Mouse (Mus musculus) small intestine, adult 2 months (tissue): ENCODE results near the gene Zfp663. TPM values are rescaled to one million over a fixed set of nuclear protein-coding genes. Genes with fewer than 3 reads are reported as not detected.

Experiments
- H3K27ac ChIP-seq: fragments of 200-500 bp; 2 replicates; pipeline ENCODE4 v1.5.1; 2012; ENCODE audit warnings: low read depth, low read length, control low read depth, inconsistent platforms; ENCODE audit not compliant: insufficient read depth
- H3K27me3 ChIP-seq: fragments of 200-500 bp; 2 replicates; pipeline ENCODE4 v1.6.1; 2012; ENCODE audit warnings: mild to moderate bottlenecking, moderate library complexity, low read length, inconsistent platforms; ENCODE audit not compliant: control insufficient read depth, insufficient read depth
- H3K36me3 ChIP-seq: fragments of 200-500 bp; 2 replicates; pipeline ENCODE4 v1.6.1; 2012; ENCODE audit warnings: mild to moderate bottlenecking, low read length, control low read depth, inconsistent platforms; ENCODE audit not compliant: control insufficient read depth, insufficient read depth
- H3K4me1 ChIP-seq: fragments of 200-500 bp; 2 replicates; pipeline ENCODE4 v1.6.1; 2012; ENCODE audit warnings: low read length, inconsistent platforms, mixed read lengths; ENCODE audit not compliant: control insufficient read depth, insufficient read depth, insufficient read length
- H3K4me3 ChIP-seq: fragments of 200-500 bp; 2 replicates; pipeline ENCODE4 v1.5.1; 2012; ENCODE audit warnings: low read depth, mild to moderate bottlenecking, control low read depth, inconsistent platforms, low read length, moderate library complexity
- CTCF ChIP-seq: fragments of 200-500 bp; IDR thresholded peaks from 2 replicates; pipeline ENCODE4 v1.5.1; 2012; ENCODE audit warnings: low read depth, mild to moderate bottlenecking, control low read depth, inconsistent platforms, low read length, moderate library complexity, mixed read lengths; ENCODE audit not compliant: insufficient replicate concordance, insufficient read length; ENCODE audit errors: extremely low read depth
- POLR2A ChIP-seq: fragments of 200-500 bp; IDR thresholded peaks from 2 replicates; pipeline ENCODE4 v1.6.1; 2012; ENCODE audit warnings: low read depth, mild to moderate bottlenecking, control low read depth, inconsistent platforms, low read length, moderate library complexity
- WGBS: fragments of 180-500 bp; shearing (Covaris S2); methylation state at CpG from one replicate; pipeline ENCODE4 v1.1.7; 2018; 5-methylcytosine and 5-hydroxymethylcytosine counted together
- polyA plus RNA-seq: library from polyadenylated mRNA; depleted of rRNA; stranded (reverse); fragments of >200 nt; gene quantifications from 2 replicates; pipeline ENCODE4 v1.2.3, GENCODE M21; 2012; rRNA removed

Gene Zfp663
- not detected in 2 replicates for polyA plus RNA-seq

DNA sequence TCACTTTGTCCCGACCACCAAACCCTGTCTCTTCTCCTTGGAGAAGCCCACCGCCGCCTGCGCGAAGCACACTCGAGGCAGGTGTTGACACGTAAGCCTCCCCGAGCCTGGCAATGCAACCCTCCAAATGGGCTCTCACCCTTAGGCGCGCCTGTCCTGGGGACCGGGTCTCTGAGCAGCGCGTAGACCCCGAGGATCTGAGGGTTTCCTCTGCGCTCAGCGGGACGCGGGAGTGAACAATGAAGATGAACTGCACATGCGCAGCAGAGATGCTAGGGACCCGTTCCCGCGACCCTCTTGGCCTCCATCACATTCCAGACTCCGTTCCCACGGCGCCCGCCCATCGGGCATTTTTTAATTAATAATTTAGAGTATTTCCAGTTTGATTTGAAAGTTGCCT lies at the start of gene Zfp663:
TSS of gene Zfp663 (minus strand) at position 234 of the 400 bp plus-strand sequence.
- H3K4me1 ChIP-seq = peaks cover 2% of the 10 kb centered on the region
- TF ChIP-seq POLR2A = no peak
- TF ChIP-seq CTCF = no peak
- WGBS = 7% methylated on average over 27 of the region's 27 CpGs
- H3K27ac ChIP-seq = no peak within 1 kb of the TSS
- no peak within 1 kb of the TSS for H3K4me3 ChIP-seq
- peaks cover 11% of the 10 kb centered on the region for H3K27me3 ChIP-seq
- no peaks in the 10 kb centered on the region for H3K36me3 ChIP-seq

DNA sequence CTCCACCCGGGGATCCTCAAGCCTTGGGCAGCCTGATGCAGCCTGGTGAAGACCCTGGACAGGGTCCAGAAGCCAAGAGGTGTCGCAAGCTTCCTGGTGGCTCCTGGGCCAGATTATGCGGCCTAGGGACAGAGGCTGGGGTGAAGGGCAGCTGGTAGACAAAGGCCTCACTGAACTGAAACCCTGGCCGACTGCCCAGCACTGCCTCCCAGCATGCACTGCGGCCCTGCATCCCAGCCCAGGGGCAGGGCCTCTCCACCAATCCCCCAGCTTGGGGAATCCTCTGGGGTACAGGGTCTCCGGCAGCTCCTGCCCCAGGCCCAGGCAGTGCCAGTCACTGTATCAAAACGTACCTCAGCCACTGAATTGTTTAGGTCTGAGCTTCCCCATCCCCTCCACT lies 48.8 kb upstream of the Zfp663 start:
- WGBS = 56% methylated on average over 7 of the region's 7 CpGs
- H3K4me3 ChIP-seq = no peak overlapping the region
- H3K27me3 ChIP-seq = no peaks in the 10 kb centered on the region
- no peaks in the 10 kb centered on the region for H3K4me1 ChIP-seq
- H3K36me3 ChIP-seq = no peaks in the 10 kb centered on the region
- no peak for TF ChIP-seq POLR2A
- H3K27ac ChIP-seq = no peak overlapping the region

DNA sequence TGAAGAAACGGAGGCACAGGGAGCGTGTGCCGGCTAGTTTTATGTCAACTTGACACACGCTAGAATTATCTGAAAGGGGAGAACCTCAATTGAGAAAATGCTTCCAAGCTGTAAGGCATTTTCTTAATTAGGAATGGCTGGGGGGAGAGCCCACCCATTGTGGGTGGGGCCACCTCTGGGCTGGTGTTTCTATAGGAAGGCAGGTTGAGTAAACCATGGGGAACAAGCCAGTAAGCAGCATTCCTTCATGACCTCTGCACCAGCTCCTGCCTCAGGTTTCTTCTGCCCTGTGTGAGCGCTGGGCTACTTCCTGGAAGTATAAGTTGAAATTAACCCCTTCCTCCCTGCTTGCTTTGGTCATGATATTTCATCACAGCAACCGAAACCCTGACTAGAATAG lies 47.3 kb upstream of the Zfp663 start:
- Histone ChIP-seq H3K4me3 (no peak overlapping the region), H3K27me3 (no peaks in the 10 kb centered on the region), H3K36me3 (no peaks in the 10 kb centered on the region), H3K4me1 (no peaks in the 10 kb centered on the region), H3K27ac (no peak overlapping the region)
- TF ChIP-seq CTCF (no peak), POLR2A (no peak)
- WGBS = 57% methylated on average over 6 of the region's 6 CpGs

DNA sequence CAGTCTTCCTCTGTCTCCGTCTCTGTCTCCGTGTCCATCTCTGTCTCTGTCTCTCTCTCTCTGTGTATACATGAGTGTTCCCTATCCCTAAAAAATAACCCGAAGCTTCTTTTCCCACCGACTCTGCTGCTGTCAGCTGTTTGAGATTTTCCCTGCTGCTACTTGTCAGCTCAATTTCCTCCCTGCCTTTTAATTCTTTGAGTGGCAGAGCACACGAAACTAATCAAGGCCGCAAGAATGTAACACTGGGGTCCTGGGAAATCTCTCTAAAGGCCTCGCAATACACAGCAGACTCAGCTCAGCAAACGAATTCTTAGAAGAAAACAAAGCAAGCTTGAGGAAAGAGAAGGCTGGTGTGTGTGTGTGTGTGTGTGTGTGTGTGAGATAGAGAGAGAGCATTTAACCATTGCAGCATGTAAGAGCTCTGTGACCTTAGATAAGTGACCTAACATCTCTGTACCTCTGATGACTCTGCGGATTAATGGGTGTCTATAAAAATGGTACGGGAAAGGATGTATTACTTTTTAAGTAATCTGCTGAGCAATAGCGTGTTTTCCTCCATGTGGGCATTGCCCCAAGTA lies 46.7 kb upstream of the Zfp663 start:
- Histone ChIP-seq H3K36me3 (no peaks in the 10 kb centered on the region), H3K4me1 (no peaks in the 10 kb centered on the region), H3K4me3 (no peak overlapping the region), H3K27me3 (no peaks in the 10 kb centered on the region), H3K27ac (no peak overlapping the region)
- TF ChIP-seq CTCF (no peak), POLR2A (no peak)
- 58% methylated on average over 11 of the region's 11 CpGs for WGBS

DNA sequence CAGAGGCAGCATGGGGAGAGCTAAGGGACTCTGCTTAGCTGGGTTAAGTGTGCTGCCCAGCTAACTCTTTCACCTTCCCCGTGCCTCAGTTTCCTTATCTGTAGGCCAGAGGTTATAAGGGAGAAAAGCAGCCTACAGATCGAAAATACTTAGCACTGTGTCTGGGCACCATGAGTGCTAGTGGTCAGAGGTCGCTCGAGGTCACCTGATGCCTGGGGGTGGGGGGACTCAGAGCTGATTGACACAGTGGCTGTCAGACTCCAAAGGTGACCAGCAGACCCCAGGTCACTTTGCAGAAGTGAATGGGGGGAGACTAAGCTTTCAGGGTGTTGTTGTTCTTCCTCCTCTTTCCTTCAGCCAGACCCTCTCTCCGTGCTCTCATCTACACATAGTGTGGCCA lies 45.8 kb upstream of the Zfp663 start:
- Histone ChIP-seq H3K27ac (no peak overlapping the region), H3K4me3 (no peak overlapping the region), H3K4me1 (no peaks in the 10 kb centered on the region), H3K27me3 (no peaks in the 10 kb centered on the region), H3K36me3 (no peaks in the 10 kb centered on the region)
- TF ChIP-seq CTCF = no peak
- TF ChIP-seq POLR2A = no peak
- 60% methylated on average over 5 of the region's 5 CpGs for WGBS

DNA sequence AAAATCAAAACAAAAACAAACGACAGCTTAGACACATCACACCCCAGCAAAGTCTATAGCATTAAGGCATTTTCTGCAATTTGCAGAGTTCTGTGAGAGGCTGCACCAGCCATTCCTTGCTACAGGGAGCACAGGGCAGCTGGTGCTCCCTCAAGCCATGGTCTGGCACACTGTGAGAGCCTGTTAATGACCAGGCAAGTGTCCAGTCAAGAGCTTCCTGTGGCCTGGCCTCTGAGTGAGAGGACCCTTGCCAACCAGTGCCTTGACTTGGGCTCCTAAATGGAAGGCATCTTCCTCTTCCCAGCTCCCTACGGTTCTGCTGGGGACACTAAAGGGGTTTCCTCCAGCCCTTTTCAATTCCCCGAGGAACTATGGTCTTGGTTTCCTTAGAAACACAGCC lies 45.4 kb upstream of the Zfp663 start:
- Histone ChIP-seq H3K4me3 (no peak overlapping the region), H3K36me3 (no peaks in the 10 kb centered on the region), H3K27me3 (no peaks in the 10 kb centered on the region), H3K27ac (no peak overlapping the region), H3K4me1 (no peaks in the 10 kb centered on the region)
- 43% methylated on average over 3 of the region's 3 CpGs for WGBS
- TF ChIP-seq POLR2A = no peak
- TF ChIP-seq CTCF = no peak

DNA sequence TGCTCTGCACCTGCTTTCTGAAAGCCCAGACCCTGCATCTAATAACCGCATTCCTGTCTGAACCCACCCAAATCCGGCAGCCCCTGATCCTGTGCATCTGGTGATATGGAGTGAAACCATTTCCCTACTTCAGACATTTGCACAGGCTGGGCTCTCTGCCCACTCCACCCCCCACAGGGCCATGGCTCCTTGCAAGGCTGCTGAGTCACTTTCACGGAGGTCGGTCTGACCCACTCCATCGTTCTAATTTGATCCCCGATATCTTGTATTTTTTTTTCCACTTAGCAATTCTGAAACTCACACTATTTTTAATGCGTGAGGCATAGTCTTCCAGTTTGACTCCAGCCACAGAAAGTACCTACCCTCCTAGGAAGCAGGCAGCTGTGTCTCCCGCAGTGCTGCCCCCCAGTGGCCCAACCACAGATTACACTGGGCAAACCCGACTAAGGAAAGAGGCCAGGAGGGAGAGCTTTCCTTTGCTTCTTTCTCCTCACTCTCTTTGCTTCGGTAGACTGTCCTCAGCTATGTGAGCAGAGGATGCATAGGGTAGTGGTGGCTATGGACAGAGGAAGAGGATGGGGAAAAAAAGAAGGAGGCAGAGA lies 39.3 kb upstream of the Zfp663 start:
- TF ChIP-seq POLR2A (no peak), CTCF (peak; percentile 82; the same call in 1 of the 2 replicates)
- H3K4me3 ChIP-seq = no peak overlapping the region
- H3K4me1 ChIP-seq = no peaks in the 10 kb centered on the region
- H3K27me3 ChIP-seq = no peaks in the 10 kb centered on the region
- WGBS = 39% methylated on average over 10 of the region's 10 CpGs
- H3K36me3 ChIP-seq = no peaks in the 10 kb centered on the region
- no peak overlapping the region for H3K27ac ChIP-seq
